Mouse (Mus musculus): ENCODE measurements at regions not wholly inside any gene's neighbourhood (a gene's known extent, or its start where the extent isn't known, plus 50 kb on each side); places are given as distances from the start of the nearest gene placed in this dataset.

- DNase-seq: no peak
Measured at GRCm38 (mm10) chr6:52433234-52433633, 119.9 kb downstream of the Evx1 start.

- no peak for DNase-seq
Measured at GRCm38 (mm10) chr6:52434771-52435170, 121.5 kb downstream of the Evx1 start.

GRCm38 (mm10) chr6:52435358-52435757 is 122.1 kb downstream of the Evx1 start:
- DNase-seq: no peak

GRCm38 (mm10) chr6:52438366-52438765 is 125.1 kb downstream of the Evx1 start:
- no peak for DNase-seq

GRCm38 (mm10) chr6:52439204-52439603 is 125.9 kb downstream of the Evx1 start:
- DNase-seq: no peak

GRCm38 (mm10) chr6:52440160-52440559 is 126.9 kb downstream of the Evx1 start:
- no peak for DNase-seq

GRCm38 (mm10) chr6:52443112-52443984 is 130.1 kb downstream of the Evx1 start:
- DNase-seq: no peak

GRCm38 (mm10) chr6:52458828-52459227 is 145.5 kb downstream of the Evx1 start:
- DNase-seq: no peak

- DNase-seq: no peak
Measured at GRCm38 (mm10) chr6:52461186-52461585, 147.9 kb downstream of the Evx1 start.

GRCm38 (mm10) chr6:52463369-52463768 is 150.1 kb downstream of the Evx1 start:
- peak; percentile 27 for DNase-seq

- no peak for DNase-seq
Measured at GRCm38 (mm10) chr6:52464571-52464970, 151.3 kb downstream of the Evx1 start.

- DNase-seq: no peak
Measured at GRCm38 (mm10) chr6:52465834-52466525, 152.7 kb downstream of the Evx1 start.

GRCm38 (mm10) chr6:52470831-52471230 is 157.5 kb downstream of the Evx1 start:
- DNase-seq: no peak

GRCm38 (mm10) chr6:52471384-52471957 is 158.2 kb downstream of the Evx1 start:
- DNase-seq: no peak

- no peak for DNase-seq
Measured at GRCm38 (mm10) chr6:52472008-52472407, 158.7 kb downstream of the Evx1 start.

- DNase-seq: no peak
Measured at GRCm38 (mm10) chr6:52473042-52473589, 159.8 kb downstream of the Evx1 start.

- no peak for DNase-seq
Measured at GRCm38 (mm10) chr6:52473924-52474323, 160.6 kb downstream of the Evx1 start.

GRCm38 (mm10) chr6:52475676-52476075 is 162.4 kb downstream of the Evx1 start:
- no peak for DNase-seq

GRCm38 (mm10) chr6:52476907-52477306 is 163.3 kb downstream of the Hibadh start:
- no peak for DNase-seq

GRCm38 (mm10) chr6:52477380-52477779 is 162.8 kb downstream of the Hibadh start:
- DNase-seq: no peak

- DNase-seq: no peak
Measured at GRCm38 (mm10) chr6:52478624-52479023, 161.6 kb downstream of the Hibadh start.

- DNase-seq: no peak
Measured at GRCm38 (mm10) chr6:52479200-52479599, 161.0 kb downstream of the Hibadh start.

- no peak for DNase-seq
Measured at GRCm38 (mm10) chr6:52481975-52482374, 158.2 kb downstream of the Hibadh start.

- DNase-seq: no peak
Measured at GRCm38 (mm10) chr6:52486146-52486545, 154.0 kb downstream of the Hibadh start.

All from right cerebral cortex, postnatal 4 days (tissue).